Mouse (Mus musculus): ENCODE measurements around the gene Tmem238. TPM values are rescaled to one million over a fixed set of nuclear protein-coding genes. Genes with fewer than 3 reads are reported as not detected.
"Not testable (repeated sequence)": the region's sequence is repeated elsewhere in the genome, so short reads cannot be mapped to it uniquely, and the experiment has no call there.

The Tmem238 gene
- total and polyA plus RNA-seq, 2 experiments from 2014 or later, result 7.3 to 15.0 TPM

- no peak; the same call in 1 of the 2 replicates for ATAC-seq
- TF ChIP-seq CTCF (IDR thresholded peaks at IDR 0.05; ENCODE audit: low read depth), result no peak
- Histone ChIP-seq H3K27ac (ENCODE audit: low read depth, low read length) (peak overlapping the region; percentile 98), H3K9me3 (ENCODE audit: low read length) (no peaks in the 10 kb centered on the region), H3K4me3 (ENCODE audit: low read depth, low read length) (peak overlapping the region; percentile 91), H3K36me3 (ENCODE audit: insufficient read depth) (peaks cover 18% of the 10 kb centered on the region), H3K27me3 (ENCODE audit: insufficient read depth, low read length) (no peaks in the 10 kb centered on the region), H3K4me2 (ENCODE audit: low read depth) (peak overlapping the region; percentile 79), H3K9ac (peak overlapping the region; percentile 81), H3K4me1 (ENCODE audit: insufficient read depth) (0 out of 2 replicates have a peak, but pooled peaks cover 2% of the 10 kb centered on the region)
- peak; percentile 63 for DNase-seq
- 3% methylated on average over 26 of the region's 36 CpGs for WGBS
Measured at GRCm38 (mm10) chr7:4811842-4812302, 22.4 kb upstream of the Tmem238 start.

- Histone ChIP-seq H3K4me2 (ENCODE audit: low read depth) (peak overlapping the region; percentile 79), H3K4me3 (ENCODE audit: low read depth, low read length) (peak overlapping the region; percentile 91), H3K9ac (peak overlapping the region; percentile 81), H3K36me3 (ENCODE audit: insufficient read depth) (peaks cover 19% of the 10 kb centered on the region)
- not testable (repeated sequence) for H3K27ac ChIP-seq (ENCODE audit: low read depth, low read length); H3K9me3 ChIP-seq (ENCODE audit: low read length); ATAC-seq; H3K4me1 ChIP-seq (ENCODE audit: insufficient read depth); H3K27me3 ChIP-seq (ENCODE audit: insufficient read depth, low read length); DNase-seq
- 36% methylated on average over 10 of the region's 10 CpGs for WGBS
Measured at GRCm38 (mm10) chr7:4811131-4811530, 21.7 kb upstream of the Tmem238 start.

GRCm38 (mm10) chr7:4806716-4807115, 17.3 kb upstream of the Tmem238 start:
- DNase-seq, result peak; percentile 65
- WGBS, result 91% methylated on average over 7 of the region's 7 CpGs
- H3K27ac ChIP-seq (ENCODE audit: low read depth, low read length), result no peak overlapping the region
- ATAC-seq, result peak; percentile 61; the same call in 1 of the 2 replicates
- no peak overlapping the region for H3K4me2 ChIP-seq (ENCODE audit: low read depth)
- peak; percentile 77 for TF ChIP-seq CTCF (IDR thresholded peaks at IDR 0.05; ENCODE audit: low read depth)
- no peak overlapping the region for H3K9ac ChIP-seq
- H3K9me3 ChIP-seq (ENCODE audit: low read length), result no peaks in the 10 kb centered on the region
- H3K27me3 ChIP-seq (ENCODE audit: insufficient read depth, low read length), result no peaks in the 10 kb centered on the region
- peaks cover 19% of the 10 kb centered on the region for H3K36me3 ChIP-seq (ENCODE audit: insufficient read depth)
- no peak overlapping the region for H3K4me3 ChIP-seq (ENCODE audit: low read depth, low read length)
- no peaks in the 10 kb centered on the region for H3K4me1 ChIP-seq (ENCODE audit: insufficient read depth)

- no peak overlapping the region for H3K4me3 ChIP-seq (ENCODE audit: low read depth, low read length)
- no peak overlapping the region for H3K27ac ChIP-seq (ENCODE audit: low read depth, low read length)
- H3K27me3 ChIP-seq (ENCODE audit: insufficient read depth, low read length), result no peaks in the 10 kb centered on the region
- H3K4me1 ChIP-seq (ENCODE audit: insufficient read depth), result no peaks in the 10 kb centered on the region
- no peak for TF ChIP-seq CTCF (IDR thresholded peaks at IDR 0.05; ENCODE audit: low read depth)
- H3K4me2 ChIP-seq (ENCODE audit: low read depth), result no peak overlapping the region
- peaks cover 12% of the 10 kb centered on the region for H3K36me3 ChIP-seq (ENCODE audit: insufficient read depth)
- DNase-seq, result no peak
- no peak for ATAC-seq
- no peaks in the 10 kb centered on the region for H3K9me3 ChIP-seq (ENCODE audit: low read length)
- no peak overlapping the region for H3K9ac ChIP-seq
Measured at GRCm38 (mm10) chr7:4802247-4802646, 12.8 kb upstream of the Tmem238 start.

DNA sequence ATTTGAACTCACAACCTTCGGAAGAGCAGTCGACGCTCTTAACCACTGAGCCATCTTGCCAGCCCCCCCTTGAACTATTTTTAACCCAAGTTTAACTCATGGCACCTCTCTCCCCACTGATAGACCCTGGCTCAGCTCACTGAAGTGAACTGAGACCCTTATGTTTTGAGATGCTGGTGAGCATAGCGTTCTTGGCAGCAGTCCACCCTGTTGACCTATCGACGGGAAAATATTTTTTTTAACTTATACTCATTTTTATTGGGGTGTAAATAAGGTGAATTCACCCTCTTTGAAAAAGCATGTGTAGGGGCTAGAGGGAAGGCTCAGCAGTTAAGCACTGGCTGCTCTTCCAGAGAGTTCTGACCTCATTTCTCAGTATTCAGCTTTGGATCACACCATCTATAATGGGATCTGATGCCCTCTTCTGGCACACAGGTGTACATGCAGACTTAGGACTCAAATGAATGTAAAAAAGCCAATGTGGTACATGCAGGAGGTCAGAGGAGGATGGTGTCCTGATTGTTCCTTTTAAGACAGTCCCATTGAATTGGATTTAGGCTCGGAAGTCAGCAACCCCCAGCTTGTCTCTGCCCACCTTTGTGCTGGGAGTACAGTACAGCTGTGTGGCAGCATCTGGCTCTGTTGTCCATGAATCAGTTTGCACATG, 6.4 kb upstream of the Tmem238 start:
- H3K9ac ChIP-seq, result no peak overlapping the region
- 69% methylated on average over 7 of the region's 7 CpGs for WGBS
- peak; percentile 68 for DNase-seq
- peak; percentile 79 for TF ChIP-seq CTCF (IDR thresholded peaks at IDR 0.05; ENCODE audit: low read depth)
- no peaks in the 10 kb centered on the region for H3K9me3 ChIP-seq (ENCODE audit: low read length)
- 0 out of 2 replicates have a peak, but pooled peaks cover 4% of the 10 kb centered on the region for H3K4me1 ChIP-seq (ENCODE audit: insufficient read depth)
- peak; percentile 25; the same call in 1 of the 2 replicates for ATAC-seq
- H3K36me3 ChIP-seq (ENCODE audit: insufficient read depth), result peaks cover 26% of the 10 kb centered on the region
- no peak overlapping the region for H3K27ac ChIP-seq (ENCODE audit: low read depth, low read length)
- no peaks in the 10 kb centered on the region for H3K27me3 ChIP-seq (ENCODE audit: insufficient read depth, low read length)
- no peak overlapping the region for H3K4me2 ChIP-seq (ENCODE audit: low read depth)
- no peak overlapping the region for H3K4me3 ChIP-seq (ENCODE audit: low read depth, low read length)

DNA sequence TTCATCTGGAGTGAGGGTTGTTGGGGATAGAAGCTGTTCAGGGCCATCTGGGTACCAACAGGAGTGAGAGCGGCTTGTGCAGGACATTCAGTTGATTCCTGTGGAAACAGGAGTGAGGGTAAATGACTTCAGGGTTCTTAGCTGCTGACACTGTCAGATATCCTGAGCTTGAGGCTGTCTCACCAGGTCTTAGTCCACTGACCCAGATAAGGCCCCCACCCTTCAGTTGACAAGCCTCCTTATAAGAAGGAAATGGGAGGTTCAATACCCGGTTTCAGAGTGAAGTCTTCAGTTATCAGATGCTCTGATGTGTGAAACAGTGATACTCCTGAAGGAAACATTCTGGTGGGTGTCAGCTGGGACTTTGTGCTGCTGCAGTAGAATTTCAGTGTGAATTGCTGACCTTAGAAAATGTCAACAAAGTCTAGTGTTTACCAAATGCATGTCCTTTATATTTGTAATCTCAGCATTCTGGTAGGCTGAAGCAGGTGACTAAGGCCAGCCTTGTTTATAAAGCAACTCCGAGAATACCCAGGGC, 5.2 kb upstream of the Tmem238 start:
- no peak overlapping the region for H3K27ac ChIP-seq (ENCODE audit: low read depth, low read length)
- ATAC-seq (no peak), DNase-seq (no peak)
- no peak overlapping the region for H3K4me3 ChIP-seq (ENCODE audit: low read depth, low read length)
- H3K9ac ChIP-seq, result no peak overlapping the region
- no peaks in the 10 kb centered on the region for H3K27me3 ChIP-seq (ENCODE audit: insufficient read depth, low read length)
- WGBS, result 86% methylated on average over 3 of the region's 3 CpGs
- H3K4me2 ChIP-seq (ENCODE audit: low read depth), result no peak overlapping the region
- TF ChIP-seq CTCF (IDR thresholded peaks at IDR 0.05; ENCODE audit: low read depth), result no peak
- peaks cover 26% of the 10 kb centered on the region for H3K36me3 ChIP-seq (ENCODE audit: insufficient read depth)
- 0 out of 2 replicates have a peak, but pooled peaks cover 4% of the 10 kb centered on the region for H3K4me1 ChIP-seq (ENCODE audit: insufficient read depth)
- no peaks in the 10 kb centered on the region for H3K9me3 ChIP-seq (ENCODE audit: low read length)

- Histone ChIP-seq H3K4me1 (ENCODE audit: insufficient read depth) (0 out of 2 replicates have a peak, but pooled peaks cover 4% of the 10 kb centered on the region), H3K4me3 (ENCODE audit: low read depth, low read length) (peak overlapping the region; percentile 93), H3K9ac (peak overlapping the region; percentile 91), H3K27ac (ENCODE audit: low read depth, low read length) (no peak overlapping the region), H3K27me3 (ENCODE audit: insufficient read depth, low read length) (no peaks in the 10 kb centered on the region), H3K36me3 (ENCODE audit: insufficient read depth) (peaks cover 26% of the 10 kb centered on the region), H3K4me2 (ENCODE audit: low read depth) (peak overlapping the region; percentile 73), H3K9me3 (ENCODE audit: low read length) (no peaks in the 10 kb centered on the region)
- ATAC-seq (no peak), DNase-seq (no peak)
- WGBS, result 34% methylated on average over 4 of the region's 4 CpGs
- no peak for TF ChIP-seq CTCF (IDR thresholded peaks at IDR 0.05; ENCODE audit: low read depth)
Measured at GRCm38 (mm10) chr7:4793674-4794073, 4.2 kb upstream of the Tmem238 start.

- H3K4me1 ChIP-seq (ENCODE audit: insufficient read depth); H3K9me3 ChIP-seq (ENCODE audit: low read length); DNase-seq; H3K27me3 ChIP-seq (ENCODE audit: insufficient read depth, low read length): not testable (repeated sequence)
- under 1% methylated on average over 31 of the region's 31 CpGs for WGBS
- H3K27ac ChIP-seq (ENCODE audit: low read depth, low read length), result peak overlapping the region; percentile 89
- H3K4me2 ChIP-seq (ENCODE audit: low read depth), result peak overlapping the region; percentile 73
- ATAC-seq, result peak; percentile 13
- peak overlapping the region; percentile 93 for H3K4me3 ChIP-seq (ENCODE audit: low read depth, low read length)
- peak overlapping the region; percentile 91 for H3K9ac ChIP-seq
- peaks cover 26% of the 10 kb centered on the region for H3K36me3 ChIP-seq (ENCODE audit: insufficient read depth)
Measured at GRCm38 (mm10) chr7:4793248-4793647, 3.8 kb upstream of the Tmem238 start.

Measured in forebrain, postnatal 0 days (tissue).